ENCODE assay signal across 16 mouse cellular contexts in genomic region chr6:47375705-47376104, GRCm38 (mm10).
"Had no signal": no experiment of that assay in that cellular context is flagged by ENCODE, and none has a peak within 500 bp of the region (broad histone marks: within the 10 kb centered on the region; RNA-seq: fewer than 3 reads in every experiment).

No protein-coding gene starts in this region.

- ATAC-seq: midbrain, embryonic 15.5 days had no signal

- H3K9me3 ChIP-seq: kidney, embryonic 15.5 days; midbrain, embryonic 15.5 days; neural tube, embryonic 12.5 days; stomach, embryonic 15.5 days had no signal

- H3K4me2 ChIP-seq: kidney, embryonic 15.5 days; midbrain, embryonic 11.5 days; midbrain, embryonic 15.5 days; neural tube, embryonic 12.5 days; stomach, embryonic 15.5 days had no signal

- H3K4me1 ChIP-seq: kidney, embryonic 15.5 days; midbrain, embryonic 15.5 days; neural tube, embryonic 12.5 days; stomach, embryonic 15.5 days had no signal

- H3K36me3 ChIP-seq: kidney, embryonic 15.5 days; midbrain, embryonic 15.5 days; neural tube, embryonic 12.5 days; stomach, embryonic 15.5 days had no signal

- H3K4me3 ChIP-seq: kidney, embryonic 15.5 days; left cerebral cortex, adult 2 months; megakaryocyte, embryonic 14.5 days; midbrain, embryonic 15.5 days; neural tube, embryonic 12.5 days; stomach, embryonic 15.5 days had no signal

- H3K27me3 ChIP-seq: kidney, embryonic 15.5 days; midbrain, embryonic 15.5 days; neural tube, embryonic 12.5 days; stomach, embryonic 15.5 days had no signal

- H3K9ac ChIP-seq: kidney, embryonic 15.5 days; liver, embryonic 14.5 days; midbrain, embryonic 15.5 days; neural tube, embryonic 12.5 days; stomach, embryonic 15.5 days had no signal

- H3K27ac ChIP-seq: kidney, embryonic 15.5 days; left cerebral cortex, adult 2 months; liver, embryonic 14.5 days; midbrain, embryonic 15.5 days; neural tube, embryonic 12.5 days; stomach, embryonic 15.5 days had no signal

- DNase-seq: kidney, adult 2 months; kidney, postnatal 25 days; liver; lung, adult 18-20 months; lung, postnatal 10 days; lung, postnatal 4 days; right cerebral cortex, postnatal 4 days; thymus, postnatal 4 days had no signal
